Mouse (Mus musculus) midbrain, postnatal 0 days (tissue): ENCODE measurements around the gene 2310003L06Rik. TPM values are rescaled to one million over a fixed set of nuclear protein-coding genes. Genes with fewer than 3 reads are reported as not detected.

Experiments used
- ATAC-seq: fragments of 200-750 bp; cut with Nextera tagmentation; 2 replicates; pipeline ENCODE4 v1.8.0; 2017; ENCODE audit warnings: moderate number of reproducible peaks, mild to moderate bottlenecking, moderate TSS enrichment, moderate library complexity; ENCODE audit not compliant: low FRiP score
- DNase-seq: peaks from one replicate; pipeline ENCODE4 v3.0.0-alpha.2; 2015; ENCODE audit warnings: low spot score
- H3K27ac ChIP-seq: fragments of 300-500 bp; sonication (generic); 2 replicates; pipeline ENCODE4 v1.5.1; 2014; ENCODE audit warnings: low read depth, mild to moderate bottlenecking, low read length, mixed read lengths
- H3K27me3 ChIP-seq: fragments of 300-500 bp; sonication (generic); 2 replicates; pipeline ENCODE4 v1.6.1; 2014; ENCODE audit warnings: low read length, control low read depth, mixed read lengths; ENCODE audit not compliant: insufficient read depth
- H3K36me3 ChIP-seq: fragments of 300-500 bp; sonication (generic); 2 replicates; pipeline ENCODE4 v1.6.1; 2014; ENCODE audit warnings: low read length, control low read depth, mixed read lengths; ENCODE audit not compliant: insufficient read depth
- H3K4me1 ChIP-seq: fragments of 300-500 bp; sonication (generic); 2 replicates; pipeline ENCODE4 v1.6.1; 2014; ENCODE audit warnings: mild to moderate bottlenecking, control low read depth, antibody characterized with exemption, low read length, mixed read lengths; ENCODE audit not compliant: insufficient read depth
- H3K4me2 ChIP-seq: fragments of 300-500 bp; sonication (generic); 2 replicates; pipeline ENCODE4 v1.6.1; 2014; ENCODE audit warnings: low read depth, mild to moderate bottlenecking, low read length, mixed read lengths; ENCODE audit not compliant: poor library complexity, severe bottlenecking
- H3K4me3 ChIP-seq: fragments of 300-500 bp; sonication (generic); 2 replicates; pipeline ENCODE4 v1.5.1; 2014; ENCODE audit warnings: low read depth, mild to moderate bottlenecking, low read length, moderate library complexity
- H3K9ac ChIP-seq: fragments of 300-500 bp; sonication (generic); replicated peaks from 2 replicates; pipeline ENCODE4 v1.6.1; 2014; ENCODE audit warnings: mild to moderate bottlenecking, low read length, moderate library complexity, mixed read lengths; ENCODE audit not compliant: poor library complexity, severe bottlenecking
- H3K9me3 ChIP-seq: fragments of 300-500 bp; sonication (generic); 2 replicates; pipeline ENCODE4 v1.6.1; 2016; ENCODE audit warnings: low read length, control low read depth
- CTCF ChIP-seq: IDR thresholded peaks from 2 replicates; pipeline ENCODE4 v1.5.1; 2016; ENCODE audit warnings: antibody characterized with exemption, mild to moderate bottlenecking
- WGBS: fragments of 180-500 bp; shearing (Covaris S2); extraction: QIAGEN DNeasy Blood & Tissue Kit; methylation state at CpG from one replicate; pipeline ENCODE4 v1.1.7; 2014; 5-methylcytosine and 5-hydroxymethylcytosine counted together
- polyA plus RNA-seq: library from polyadenylated mRNA; unstranded; fragments of >200 nt; fragmentation: Nextera tagmentation; extraction: Ambion mirVana; gene quantifications from 2 replicates; pipeline ENCODE4 v1.2.1, GENCODE M21; 2015
- total RNA-seq: library from RNA; depleted of rRNA; stranded (reverse); fragments of >200 nt; gene quantifications from 2 replicates; pipeline ENCODE4 v1.2.3, GENCODE M21; 2014; rRNA removed

2310003L06Rik gene
- total and polyA plus RNA-seq, 2 experiments from 2014 or later, result 0.12 TPM; not detected in 1

GRCm38 (mm10) chr5:87979139-87979538 is 9.9 kb downstream of the 2310003L06Rik start, which contains the start of gene Cabs1:
TSS of gene Cabs1 (plus strand) at chr5:87979439.
- Histone ChIP-seq H3K9ac (no peak within 1 kb of the TSS), H3K4me2 (no peak within 1 kb of the TSS), H3K9me3 (no peaks in the 10 kb centered on the region), H3K36me3 (no peaks in the 10 kb centered on the region), H3K4me3 (no peak within 1 kb of the TSS), H3K27ac (no peak within 1 kb of the TSS), H3K27me3 (no peaks in the 10 kb centered on the region), H3K4me1 (no peaks in the 10 kb centered on the region)
- no peak for DNase-seq
- ATAC-seq, result no peak
- TF ChIP-seq CTCF, result no peak
- WGBS, result 89% methylated on average over 3 of the region's 3 CpGs

- no peaks in the 10 kb centered on the region for H3K4me1 ChIP-seq
- no peaks in the 10 kb centered on the region for H3K36me3 ChIP-seq
- H3K4me2 ChIP-seq, result no peak overlapping the region
- WGBS, result 63% methylated on average over 3 of the region's 3 CpGs
- no peaks in the 10 kb centered on the region for H3K9me3 ChIP-seq
- TF ChIP-seq CTCF, result no peak
- H3K27me3 ChIP-seq, result no peaks in the 10 kb centered on the region
- H3K27ac ChIP-seq, result no peak overlapping the region
- DNase-seq (no peak), ATAC-seq (no peak)
- no peak overlapping the region for H3K4me3 ChIP-seq
- H3K9ac ChIP-seq, result no peak overlapping the region
These were observed 13.4 kb downstream of the 2310003L06Rik start for GRCm38 (mm10) chr5:87982468-87983214.

GRCm38 (mm10) chr5:88002249-88002648 is 33.0 kb downstream of the 2310003L06Rik start, which contains the start of gene Smr3a:
TSS of gene Smr3a (plus strand) at chr5:88002549.
- H3K9me3 ChIP-seq, result no peaks in the 10 kb centered on the region
- no peak within 1 kb of the TSS for H3K4me2 ChIP-seq
- ATAC-seq, result no peak
- H3K9ac ChIP-seq, result no peak within 1 kb of the TSS
- no peaks in the 10 kb centered on the region for H3K4me1 ChIP-seq
- 91% methylated on average over 3 of the region's 3 CpGs for WGBS
- H3K27me3 ChIP-seq, result no peaks in the 10 kb centered on the region
- no peak for DNase-seq
- H3K4me3 ChIP-seq, result no peak within 1 kb of the TSS
- no peak within 1 kb of the TSS for H3K27ac ChIP-seq
- no peaks in the 10 kb centered on the region for H3K36me3 ChIP-seq
- TF ChIP-seq CTCF, result no peak

- Histone ChIP-seq H3K9ac (no peak overlapping the region), H3K27ac (no peak overlapping the region), H3K27me3 (no peaks in the 10 kb centered on the region), H3K36me3 (no peaks in the 10 kb centered on the region), H3K4me3 (no peak overlapping the region), H3K4me2 (no peak overlapping the region), H3K4me1 (no peaks in the 10 kb centered on the region), H3K9me3 (no peaks in the 10 kb centered on the region)
- ATAC-seq, result no peak
- no peak for TF ChIP-seq CTCF
- DNase-seq, result no peak
These were observed 36.0 kb downstream of the 2310003L06Rik start for GRCm38 (mm10) chr5:88005241-88005640.

Other genes with a start within 250 kb of the 2310003L06Rik start
- not detected in 2 replicates for gene Csn1s2a, start 194.9 kb upstream of the 2310003L06Rik start, total RNA-seq
- not detected in 2 replicates for gene Csn1s2a, start 194.9 kb upstream of the 2310003L06Rik start, polyA plus RNA-seq
- not detected in 2 replicates for gene Csn1s2b, start 161.4 kb upstream of the 2310003L06Rik start, total RNA-seq
- gene Csn1s2b, start 161.4 kb upstream of the 2310003L06Rik start, polyA plus RNA-seq, result not detected in 2 replicates
- gene Prr27, start 143.8 kb upstream of the 2310003L06Rik start, total RNA-seq, result not detected in 2 replicates
- not detected in 2 replicates for gene Prr27, start 143.8 kb upstream of the 2310003L06Rik start, polyA plus RNA-seq
- not detected in 2 replicates for gene Odam, start 84.4 kb upstream of the 2310003L06Rik start, total RNA-seq
- gene Odam, start 84.4 kb upstream of the 2310003L06Rik start, polyA plus RNA-seq, result not detected in 2 replicates
- not detected in 2 replicates for gene Csn3, start 43.9 kb upstream of the 2310003L06Rik start, total RNA-seq
- not detected in 2 replicates for gene Csn3, start 43.9 kb upstream of the 2310003L06Rik start, polyA plus RNA-seq
- not detected in 2 replicates for gene Gm28434, start 58 bp downstream of the 2310003L06Rik start, total RNA-seq
- not detected in 2 replicates for gene Gm28434, start 58 bp downstream of the 2310003L06Rik start, polyA plus RNA-seq
- gene Cabs1, start 10.0 kb downstream of the 2310003L06Rik start, total RNA-seq, result not detected in 2 replicates
- not detected in 2 replicates for gene Cabs1, start 10.0 kb downstream of the 2310003L06Rik start, polyA plus RNA-seq
- not detected in 2 replicates for gene Smr3a, start 33.1 kb downstream of the 2310003L06Rik start, total RNA-seq
- gene Smr3a, start 33.1 kb downstream of the 2310003L06Rik start, polyA plus RNA-seq, result 0.38 TPM in 1 of 2 replicates, not detected in the other
- gene Smr2, start 117.1 kb downstream of the 2310003L06Rik start, total RNA-seq, result not detected in 2 replicates
- not detected in 2 replicates for gene Smr2, start 117.1 kb downstream of the 2310003L06Rik start, polyA plus RNA-seq
- not detected in 2 replicates for gene Gm11116, start 142.1 kb downstream of the 2310003L06Rik start, total RNA-seq
- gene Gm11116, start 142.1 kb downstream of the 2310003L06Rik start, polyA plus RNA-seq, result not detected in 2 replicates
- not detected in 2 replicates for gene Gm11115, start 184.6 kb downstream of the 2310003L06Rik start, total RNA-seq
- not detected in 2 replicates for gene Gm11115, start 184.6 kb downstream of the 2310003L06Rik start, polyA plus RNA-seq